10 mouse cellular contexts compared by ENCODE assay signal in genomic region chr11:45396009-45396408, GRCm38 (mm10).
DNase-seq lines count a peak whose midpoint lies in the region; ATAC-seq and TF ChIP-seq lines count a peak whose summit lies in the region.
"Had no signal": no experiment of that assay in that cellular context is flagged by ENCODE, and none has a peak within 500 bp of the region (broad histone marks: within the 10 kb centered on the region; RNA-seq: fewer than 3 reads in every experiment).

No protein-coding gene starts in this region.

- DNase-seq in heart, postnatal 0 days (ENCODE audit: low spot score), result peak; percentile 10
- no peak for DNase-seq in heart, adult 8-10 months (ENCODE audit: low spot score)
- DNase-seq in lung, postnatal 10 days, result peak; percentile 34
- no peak for DNase-seq in lung, postnatal 36 days
- DNase-seq in forebrain, postnatal 0 days, result peak; percentile 37
- no peak for DNase-seq in layer of hippocampus, postnatal 10 days (ENCODE audit: low spot score in 2 of 2)
- no peak for DNase-seq in gastrocnemius, postnatal 10 days
- DNase-seq: cerebellum, postnatal 36 days had no signal

- 11% methylated on average over 3 of the region's 3 CpGs for WGBS in heart, postnatal 0 days
- WGBS in forebrain, postnatal 0 days, result 9% methylated on average over 3 of the region's 3 CpGs
- WGBS in neural tube, embryonic 13.5 days, result 16% methylated on average over 3 of the region's 3 CpGs

- no peak overlapping the region for H3K4me3 ChIP-seq in heart, postnatal 0 days (ENCODE audit: low read depth, low read length)
- no peak overlapping the region for H3K4me3 ChIP-seq in forebrain, postnatal 0 days (ENCODE audit: low read depth, low read length)
- H3K4me3 ChIP-seq in neural tube, embryonic 13.5 days, result no peak overlapping the region
- H3K4me3 ChIP-seq: heart, embryonic 13.5 days had no signal

- peaks cover 8% of the 10 kb centered on the region; the same call in 1 of the 2 replicates for H3K4me1 ChIP-seq in heart, postnatal 0 days (ENCODE audit: control insufficient read depth, insufficient read depth)
- H3K4me1 ChIP-seq in forebrain, postnatal 0 days (ENCODE audit: insufficient read depth), result no peaks in the 10 kb centered on the region
- H3K4me1 ChIP-seq in neural tube, embryonic 13.5 days (replicated peaks), result peaks cover 32% of the 10 kb centered on the region

- ATAC-seq in heart, postnatal 0 days (ENCODE audit: insufficient read depth, low read depth), result 0 out of 2 replicates have a peak, but pooled peaks have one; percentile 17
- peak; percentile 29; the same call in 1 of the 2 replicates for ATAC-seq in forebrain, postnatal 0 days
- peak; percentile 84 for ATAC-seq in neural tube, embryonic 13.5 days (ENCODE audit: low read depth)

- no peaks in the 10 kb centered on the region for H3K9me3 ChIP-seq in heart, postnatal 0 days (replicated peaks; ENCODE audit: control insufficient read depth, low read length)
- no peaks in the 10 kb centered on the region for H3K9me3 ChIP-seq in forebrain, postnatal 0 days (ENCODE audit: low read length)
- H3K9me3 ChIP-seq in neural tube, embryonic 13.5 days, result no peaks in the 10 kb centered on the region

- H3K36me3 ChIP-seq in heart, postnatal 0 days (replicated peaks; ENCODE audit: control insufficient read depth, insufficient read depth, low read length), result no peaks in the 10 kb centered on the region
- no peaks in the 10 kb centered on the region for H3K36me3 ChIP-seq in forebrain, postnatal 0 days (ENCODE audit: insufficient read depth)
- no peaks in the 10 kb centered on the region for H3K36me3 ChIP-seq in neural tube, embryonic 13.5 days
- H3K36me3 ChIP-seq: heart, embryonic 13.5 days had no signal

- no peak overlapping the region for H3K4me2 ChIP-seq in heart, postnatal 0 days (ENCODE audit: low read depth, low read length)
- H3K4me2 ChIP-seq in forebrain, postnatal 0 days (ENCODE audit: low read depth), result no peak overlapping the region
- no peak overlapping the region for H3K4me2 ChIP-seq in neural tube, embryonic 13.5 days
- H3K4me2 ChIP-seq: heart, embryonic 13.5 days had no signal

- TF ChIP-seq CTCF in heart, postnatal 0 days (IDR thresholded peaks at IDR 0.05; ENCODE audit: low read depth), result no peak
- no peak for TF ChIP-seq CTCF in forebrain, postnatal 0 days (IDR thresholded peaks at IDR 0.05; ENCODE audit: low read depth)

- H3K9ac ChIP-seq in heart, postnatal 0 days (replicated peaks; ENCODE audit: low read depth, low read length), result no peak overlapping the region
- no peak overlapping the region for H3K9ac ChIP-seq in forebrain, postnatal 0 days
- no peak overlapping the region for H3K9ac ChIP-seq in neural tube, embryonic 13.5 days
- H3K9ac ChIP-seq: heart, embryonic 13.5 days had no signal

- H3K27me3 ChIP-seq in heart, postnatal 0 days (ENCODE audit: control insufficient read depth, insufficient read depth, low read length), result no peaks in the 10 kb centered on the region
- H3K27me3 ChIP-seq in forebrain, postnatal 0 days (ENCODE audit: insufficient read depth, low read length), result no peaks in the 10 kb centered on the region
- no peaks in the 10 kb centered on the region for H3K27me3 ChIP-seq in neural tube, embryonic 13.5 days
- H3K27me3 ChIP-seq: heart, embryonic 13.5 days had no signal

- H3K27ac ChIP-seq in heart, postnatal 0 days (ENCODE audit: low read depth), result no peak overlapping the region
- no peak overlapping the region for H3K27ac ChIP-seq in forebrain, postnatal 0 days (ENCODE audit: low read depth, low read length)
- H3K27ac ChIP-seq in neural tube, embryonic 13.5 days (replicated peaks), result peak overlapping the region; percentile 64
- H3K27ac ChIP-seq: heart, embryonic 13.5 days had no signal

- no peak for TF ChIP-seq EP300 in heart, postnatal 0 days (IDR thresholded peaks at IDR 0.05; ENCODE audit: low read depth)

Comparison
In these comparisons a context has a peak if more than half of its experiments do, and no peak if none do; other contexts are left out.
1. DNase-seq: peak in heart, postnatal 0 days (single experiment), lung, postnatal 10 days (single experiment) and forebrain, postnatal 0 days (single experiment); none in heart, adult 8-10 months (single experiment), lung, postnatal 36 days (single experiment), layer of hippocampus, postnatal 10 days (0 of 2) and gastrocnemius, postnatal 10 days (single experiment).
2. ATAC-seq: peak in every context shown above with its lines; median percentile 84 in neural tube, embryonic 13.5 days; 29 in forebrain, postnatal 0 days; 17 in heart, postnatal 0 days.